Mouse (Mus musculus) myocyte (in vitro differentiated cells): ENCODE measurements at regions not wholly inside any gene's neighbourhood (a gene's known extent, or its start where the extent isn't known, plus 50 kb on each side); places are given as distances from the start of the nearest gene placed in this dataset.

Experiments used
- H3K27me3 ChIP-seq: one replicate; pipeline ENCODE4 v1.6.1; 2011; ENCODE audit not compliant: control insufficient read depth, insufficient read depth, insufficient read length
- H3K36me3 ChIP-seq: one replicate; pipeline ENCODE4 v1.6.1; 2011; ENCODE audit not compliant: control insufficient read depth, insufficient read depth
- H3K4me2 ChIP-seq: one replicate; pipeline ENCODE4 v1.6.1; 2011; ENCODE audit warnings: low read depth, control low read depth
- H3K4me3 ChIP-seq: one replicate; pipeline ENCODE4 v1.5.1; 2011; ENCODE audit warnings: mild to moderate bottlenecking, control low read depth, moderate library complexity
- H3K79me2 ChIP-seq: one replicate; pipeline ENCODE4 v1.6.1; 2011; ENCODE audit not compliant: control insufficient read depth, insufficient read depth
- H3ac ChIP-seq: one replicate; pipeline ENCODE4 v1.6.1; 2011; ENCODE audit not compliant: control insufficient read depth, insufficient read length
- CEBPB ChIP-seq: IDR thresholded peaks from 2 replicates; pipeline ENCODE4 v1.6.1; 2011; ENCODE audit warnings: mild to moderate bottlenecking, moderate library complexity; ENCODE audit not compliant: poor library complexity, insufficient read depth, severe bottlenecking
- E2F4 ChIP-seq: IDR thresholded peaks from one replicate; pipeline ENCODE4 v1.6.1; 2011; ENCODE audit warnings: mild to moderate bottlenecking, control low read depth, moderate library complexity; ENCODE audit not compliant: insufficient read depth
- MAX ChIP-seq: IDR thresholded peaks from one replicate; pipeline ENCODE4 v1.6.1; 2011; ENCODE audit warnings: low read depth, mild to moderate bottlenecking, control low read depth
- MYOD1 ChIP-seq, 3 experiments: IDR thresholded peaks; one replicate each; pipeline ENCODE4 v1.6.1; 2011; ENCODE audit warnings: control low read depth in 2 of 3, low read depth in 2 of 3, mild to moderate bottlenecking in 2 of 3, moderate library complexity in 1 of 3; ENCODE audit not compliant: insufficient read length in 2 of 3, control insufficient read depth in 1 of 3
- MYOG ChIP-seq, 3 experiments: IDR thresholded peaks; one replicate each; pipeline ENCODE4 v1.6.1; 2011; ENCODE audit warnings: control low read depth in 2 of 3, low read depth in 2 of 3, mild to moderate bottlenecking in 2 of 3; ENCODE audit not compliant: insufficient read length in 2 of 3, control insufficient read depth in 1 of 3, insufficient read depth in 1 of 3
- POLR2A ChIP-seq: IDR thresholded peaks from one replicate; pipeline ENCODE4 v1.6.1; 2011; ENCODE audit warnings: low read depth, mild to moderate bottlenecking, control low read depth, moderate library complexity; ENCODE audit not compliant: insufficient read length
- POLR2AphosphoS2 ChIP-seq: IDR thresholded peaks from one replicate; pipeline ENCODE4 v1.6.1; 2011; ENCODE audit warnings: low read depth, control low read depth; ENCODE audit not compliant: insufficient read length
- REST ChIP-seq: IDR thresholded peaks from one replicate; pipeline ENCODE4 v1.6.1; 2011; ENCODE audit warnings: mild to moderate bottlenecking, control low read depth, moderate library complexity; ENCODE audit not compliant: insufficient read depth, insufficient read length
- SRF ChIP-seq: IDR thresholded peaks from one replicate; pipeline ENCODE4 v1.6.1; 2011; ENCODE audit warnings: low read depth; ENCODE audit not compliant: control insufficient read depth, insufficient read length
- TCF12 ChIP-seq: IDR thresholded peaks from one replicate; pipeline ENCODE4 v1.6.1; 2011; ENCODE audit warnings: mild to moderate bottlenecking, control low read depth; ENCODE audit not compliant: poor library complexity, insufficient read depth, severe bottlenecking
- TCF3 ChIP-seq: IDR thresholded peaks from one replicate; pipeline ENCODE4 v1.6.1; 2011; ENCODE audit warnings: low read depth, control low read depth; ENCODE audit not compliant: insufficient read length
- USF1 ChIP-seq: IDR thresholded peaks from one replicate; pipeline ENCODE4 v1.6.1; 2011; ENCODE audit warnings: low read depth, mild to moderate bottlenecking, control low read depth, moderate library complexity

GRCm38 (mm10) chr11:38828375-38828774 is 1592.6 kb upstream of the Tenm2 start:
- H3K4me2 ChIP-seq, result no peak overlapping the region
- no peaks in the 10 kb centered on the region for H3K36me3 ChIP-seq
- no peaks in the 10 kb centered on the region for H3K27me3 ChIP-seq
- no peaks in the 10 kb centered on the region for H3K79me2 ChIP-seq
- no peak overlapping the region for H3ac ChIP-seq
- no peak overlapping the region for H3K4me3 ChIP-seq
- TF ChIP-seq TCF3, result no peak
- no peak for TF ChIP-seq TCF12
- no peak for TF ChIP-seq MYOG (IDR thresholded peaks at IDR 0.05; ENCODE audit: control insufficient read depth in 1 of 3, insufficient read depth in 1 of 3, insufficient read length in 2 of 3, low read depth in 2 of 3)
- TF ChIP-seq MAX, result no peak
- TF ChIP-seq POLR2AphosphoS2, result no peak
- TF ChIP-seq USF1, result no peak
- no peak for TF ChIP-seq REST
- no peak for TF ChIP-seq SRF
- TF ChIP-seq POLR2A, result no peak

GRCm38 (mm10) chr11:38825172-38825753 is 1589.5 kb upstream of the Tenm2 start:
- Histone ChIP-seq H3K4me2 (no peak overlapping the region), H3K36me3 (no peaks in the 10 kb centered on the region), H3K79me2 (no peaks in the 10 kb centered on the region), H3ac (no peak overlapping the region), H3K27me3 (no peaks in the 10 kb centered on the region), H3K4me3 (no peak overlapping the region)
- TF ChIP-seq POLR2AphosphoS2, result no peak
- no peak for TF ChIP-seq REST
- TF ChIP-seq E2F4, result no peak
- TF ChIP-seq SRF, result no peak
- no peak for TF ChIP-seq USF1
- TF ChIP-seq MAX, result no peak
- no peak for TF ChIP-seq TCF3
- TF ChIP-seq MYOG (IDR thresholded peaks at IDR 0.05; ENCODE audit: control insufficient read depth in 1 of 3, insufficient read depth in 1 of 3, insufficient read length in 2 of 3, low read depth in 2 of 3), result no peak
- no peak for TF ChIP-seq CEBPB
- no peak for TF ChIP-seq POLR2A

- no peak overlapping the region for H3K4me3 ChIP-seq
- H3ac ChIP-seq, result no peak overlapping the region
- TF ChIP-seq POLR2A, result no peak
- TF ChIP-seq POLR2AphosphoS2, result no peak
- TF ChIP-seq MAX, result no peak
- no peak for TF ChIP-seq MYOD1 (IDR thresholded peaks at IDR 0.05; ENCODE audit: control insufficient read depth in 1 of 3, insufficient read length in 2 of 3, low read depth in 2 of 3)
- no peak for TF ChIP-seq USF1
- no peak for TF ChIP-seq CEBPB
- TF ChIP-seq MYOG (IDR thresholded peaks at IDR 0.05; ENCODE audit: control insufficient read depth in 1 of 3, insufficient read depth in 1 of 3, insufficient read length in 2 of 3, low read depth in 2 of 3), result no peak
- no peak for TF ChIP-seq REST
- no peak for TF ChIP-seq TCF12
- no peak for TF ChIP-seq SRF
- TF ChIP-seq TCF3, result no peak
- no peak for TF ChIP-seq E2F4
These were observed 1582.4 kb upstream of the Tenm2 start for GRCm38 (mm10) chr11:38818141-38818540.

GRCm38 (mm10) chr11:38783548-38783947 is 1547.8 kb upstream of the Tenm2 start:
- Histone ChIP-seq H3K79me2 (no peaks in the 10 kb centered on the region), H3K4me2 (no peak overlapping the region)
- TF ChIP-seq TCF12, result no peak
- no peak for TF ChIP-seq MYOG (IDR thresholded peaks at IDR 0.05; ENCODE audit: control insufficient read depth in 1 of 3, insufficient read depth in 1 of 3, insufficient read length in 2 of 3, low read depth in 2 of 3)
- TF ChIP-seq POLR2AphosphoS2, result no peak
- no peak for TF ChIP-seq USF1
- TF ChIP-seq E2F4, result no peak
- no peak for TF ChIP-seq POLR2A
- no peak for TF ChIP-seq MAX
- no peak for TF ChIP-seq MYOD1 (IDR thresholded peaks at IDR 0.05; ENCODE audit: control insufficient read depth in 1 of 3, insufficient read length in 2 of 3, low read depth in 2 of 3)
- no peak for TF ChIP-seq TCF3
- no peak for TF ChIP-seq CEBPB

More at GRCm38 (mm10) chr11:38818141-38818540, 1582.4 kb upstream of the Tenm2 start:
- no peaks in the 10 kb centered on the region for H3K79me2 ChIP-seq
- H3K27me3 ChIP-seq, result no peaks in the 10 kb centered on the region
- H3K36me3 ChIP-seq, result no peaks in the 10 kb centered on the region
- H3K4me2 ChIP-seq, result no peak overlapping the region

GRCm38 (mm10) chr11:38779585-38779984 is 1543.8 kb upstream of the Tenm2 start:
- H3K4me3 ChIP-seq, result no peak overlapping the region
- TF ChIP-seq TCF3 (no peak), POLR2A (no peak), MAX (no peak), POLR2AphosphoS2 (no peak), USF1 (no peak), E2F4 (no peak), CEBPB (no peak)
- H3ac ChIP-seq, result no peak overlapping the region
- no peak overlapping the region for H3K4me2 ChIP-seq
- H3K36me3 ChIP-seq, result no peaks in the 10 kb centered on the region
- no peaks in the 10 kb centered on the region for H3K27me3 ChIP-seq
- H3K79me2 ChIP-seq, result no peaks in the 10 kb centered on the region

More at GRCm38 (mm10) chr11:38783548-38783947, 1547.8 kb upstream of the Tenm2 start:
- no peaks in the 10 kb centered on the region for H3K27me3 ChIP-seq
- H3K4me3 ChIP-seq, result no peak overlapping the region
- no peaks in the 10 kb centered on the region for H3K36me3 ChIP-seq
- no peak overlapping the region for H3ac ChIP-seq
